Mouse (Mus musculus): ENCODE measurements around the gene Arid5a.

DNA sequence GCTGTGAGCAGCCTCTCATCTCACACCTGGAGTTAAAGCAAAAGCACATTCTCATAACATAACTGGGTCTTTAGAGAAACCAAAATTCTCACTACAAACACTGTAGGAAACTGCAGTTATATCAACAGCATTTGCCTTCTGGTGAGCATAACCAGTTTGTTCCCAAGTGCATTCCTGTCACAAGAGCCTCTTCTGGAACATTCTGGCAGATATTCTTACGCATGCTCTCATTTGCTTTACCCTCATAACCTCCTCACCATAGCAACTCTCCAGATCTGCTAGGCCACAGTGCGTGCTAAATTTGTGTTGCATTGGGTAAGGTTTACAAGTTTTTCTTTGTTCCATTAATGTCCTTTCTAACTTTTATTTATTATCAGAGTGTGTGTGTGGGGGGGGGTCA lies 48.3 kb upstream of the Arid5a start:
- TF ChIP-seq POLR2A (IDR thresholded peaks at IDR 0.05; ENCODE audit: borderline replicate concordance, low read depth, low read length) (no peak), CTCF (IDR thresholded peaks at IDR 0.05; ENCODE audit: low read depth, low read length) (no peak)
